Mouse (Mus musculus) liver, embryonic 12.5 days (tissue): ENCODE measurements at regions not wholly inside any gene's neighbourhood (a gene's known extent, or its start where the extent isn't known, plus 50 kb on each side); places are given as distances from the start of the nearest gene placed in this dataset.
"Not testable (repeated sequence)": the region's sequence is repeated elsewhere in the genome, so short reads cannot be mapped to it uniquely, and the experiment has no call there.

Source experiments
- ATAC-seq: fragments of 200-750 bp; cut with Nextera tagmentation; 2 replicates; pipeline ENCODE4 v1.8.0; 2017; ENCODE audit warnings: moderate number of reproducible peaks, mild to moderate bottlenecking, moderate library complexity
- H3K27ac ChIP-seq: fragments of 300-500 bp; sonication (generic); 2 replicates; pipeline ENCODE4 v1.5.1; 2016; ENCODE audit warnings: mild to moderate bottlenecking
- H3K27me3 ChIP-seq: fragments of 300-500 bp; sonication (generic); replicated peaks from 2 replicates; pipeline ENCODE4 v1.6.1; 2016; ENCODE audit warnings: mild to moderate bottlenecking, moderate library complexity
- H3K36me3 ChIP-seq: fragments of 300-500 bp; sonication (generic); 2 replicates; pipeline ENCODE4 v1.6.1; 2016; ENCODE audit warnings: mild to moderate bottlenecking, moderate library complexity
- H3K4me1 ChIP-seq: fragments of 300-500 bp; sonication (generic); 2 replicates; pipeline ENCODE4 v1.6.1; 2016
- H3K4me2 ChIP-seq: fragments of 300-500 bp; sonication (generic); 2 replicates; pipeline ENCODE4 v1.6.1; 2016; ENCODE audit warnings: mild to moderate bottlenecking, moderate library complexity
- H3K4me3 ChIP-seq: fragments of 300-500 bp; sonication (generic); 2 replicates; pipeline ENCODE4 v1.5.1; 2016; ENCODE audit warnings: mild to moderate bottlenecking, moderate library complexity
- H3K9ac ChIP-seq: fragments of 300-500 bp; sonication (generic); 2 replicates; pipeline ENCODE4 v1.6.1; 2016; ENCODE audit warnings: mild to moderate bottlenecking, moderate library complexity
- H3K9me3 ChIP-seq: fragments of 300-500 bp; sonication (generic); replicated peaks from 2 replicates; pipeline ENCODE4 v1.6.1; 2016; ENCODE audit warnings: mild to moderate bottlenecking, moderate library complexity
- WGBS: fragments of 180-500 bp; shearing (Covaris S2); methylation state at CpG from one replicate; pipeline ENCODE4 v1.1.7; 2016; ENCODE audit not compliant: insufficient replicate concordance; 5-methylcytosine and 5-hydroxymethylcytosine counted together

GRCm38 (mm10) chr12:80055894-80056293 is 56.9 kb downstream of the Zfp36l1 start:
- H3K27me3 ChIP-seq, ATAC-seq, H3K4me3 ChIP-seq, H3K36me3 ChIP-seq, H3K4me2 ChIP-seq, H3K9ac ChIP-seq, H3K9me3 ChIP-seq, H3K27ac ChIP-seq: not testable (repeated sequence)
- WGBS, result 68% methylated on average over 1 of the region's 1 CpGs
- H3K4me1 ChIP-seq, result peaks cover 13% of the 10 kb centered on the region

DNA sequence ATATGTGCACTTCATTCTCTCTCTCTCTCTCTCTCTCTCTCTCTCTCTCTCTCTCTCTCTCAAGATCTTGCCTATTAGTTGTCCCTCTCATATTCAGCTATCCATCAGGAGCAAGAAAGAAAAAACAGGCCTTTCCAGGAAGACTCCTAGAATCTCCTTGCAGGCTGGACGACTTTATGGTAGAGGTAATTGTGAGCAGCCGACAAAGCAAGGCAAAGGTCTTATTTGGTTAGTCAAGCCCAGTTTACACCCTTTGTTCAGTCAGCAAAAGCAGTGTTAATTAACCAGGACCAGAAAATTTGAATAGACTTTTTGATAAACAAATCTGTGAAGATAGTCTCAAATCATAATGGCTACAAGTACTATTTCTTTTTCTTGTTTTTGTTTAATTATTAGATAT is 57.4 kb downstream of the Zfp36l1 start:
- ATAC-seq, result no peak
- H3K27ac ChIP-seq, result no peak overlapping the region
- H3K27me3 ChIP-seq, result no peaks in the 10 kb centered on the region
- H3K4me3 ChIP-seq, result no peak overlapping the region
- H3K4me1 ChIP-seq, result peaks cover 8% of the 10 kb centered on the region
- H3K4me2 ChIP-seq, result no peak overlapping the region
- WGBS, result 64% methylated on average over 2 of the region's 2 CpGs
- no peak overlapping the region for H3K9ac ChIP-seq
- H3K9me3 ChIP-seq, result no peaks in the 10 kb centered on the region
- H3K36me3 ChIP-seq, result no peaks in the 10 kb centered on the region

DNA sequence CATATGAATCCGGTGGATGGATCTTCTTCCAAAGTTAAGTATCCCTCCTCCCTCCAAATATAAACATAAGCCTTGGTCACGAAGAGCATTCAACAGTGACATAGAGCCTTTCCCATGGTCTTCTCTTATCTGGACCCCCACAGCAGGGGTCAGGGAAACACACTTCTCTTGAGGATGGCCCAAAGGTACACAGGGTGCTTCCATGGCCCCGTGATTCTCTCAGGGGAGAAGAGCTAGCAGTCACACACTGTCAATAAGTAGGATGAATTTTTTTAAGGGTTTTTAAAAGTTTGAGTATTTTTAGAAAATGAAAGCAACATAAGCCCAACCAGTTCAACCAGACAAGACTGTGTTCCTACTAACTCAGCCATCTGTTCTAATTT is 58.2 kb downstream of the Zfp36l1 start:
- Histone ChIP-seq H3K4me1 (peaks cover 5% of the 10 kb centered on the region), H3K4me2 (no peak overlapping the region), H3K27me3 (no peaks in the 10 kb centered on the region), H3K36me3 (no peaks in the 10 kb centered on the region), H3K27ac (no peak overlapping the region), H3K4me3 (no peak overlapping the region), H3K9me3 (no peaks in the 10 kb centered on the region), H3K9ac (no peak overlapping the region)
- 59% methylated on average over 3 of the region's 3 CpGs for WGBS
- ATAC-seq, result no peak

DNA sequence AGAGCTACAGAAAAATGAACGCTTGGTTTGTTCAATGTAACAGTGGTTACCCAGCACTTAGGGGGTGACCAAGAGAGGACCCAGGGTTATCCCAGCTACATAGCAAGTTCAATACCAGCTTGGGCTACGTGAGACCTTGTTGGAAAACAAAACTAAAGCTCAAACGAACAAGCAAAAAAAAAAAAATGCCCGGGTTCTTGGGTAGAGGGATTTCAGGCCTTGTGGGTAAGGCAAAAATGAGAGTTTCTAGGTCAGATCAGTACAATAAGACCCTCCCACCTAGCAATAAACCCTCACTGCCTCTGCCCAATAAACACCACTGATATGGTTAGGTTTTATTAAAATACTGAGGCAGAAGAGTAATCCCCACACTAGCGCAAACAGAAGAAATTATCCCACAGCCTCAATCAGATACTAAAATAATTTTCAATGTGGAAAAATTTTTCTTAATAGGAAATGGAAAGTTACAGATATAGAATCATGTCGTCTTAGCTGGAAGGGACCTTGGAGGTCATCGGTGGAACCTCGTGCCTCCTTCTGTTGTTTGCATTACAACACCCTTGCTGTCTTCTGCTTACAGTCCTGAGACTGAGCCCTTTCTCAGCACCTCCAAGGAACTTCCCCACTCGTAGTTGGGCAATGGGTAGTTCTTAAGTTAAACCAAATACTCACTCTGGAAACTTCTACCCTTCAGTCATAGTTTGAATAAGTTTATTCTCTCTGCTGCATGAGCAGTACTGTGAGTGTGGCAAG is 58.7 kb downstream of the Zfp36l1 start:
- H3K27ac ChIP-seq, result no peak overlapping the region

GRCm38 (mm10) chr12:80048215-80048979 is 64.4 kb downstream of the Zfp36l1 start:
- Histone ChIP-seq H3K4me1 (peaks cover 16% of the 10 kb centered on the region), H3K9me3 (no peaks in the 10 kb centered on the region), H3K9ac (no peak overlapping the region), H3K27ac (no peak overlapping the region), H3K4me3 (no peak overlapping the region), H3K4me2 (no peak overlapping the region), H3K36me3 (no peaks in the 10 kb centered on the region), H3K27me3 (no peaks in the 10 kb centered on the region)
- no peak for ATAC-seq
- whole genome bisulfite sequencing, result 75% methylated on average over 4 of the region's 4 CpGs

More for the DNA sequence above, 58.7 kb downstream of the Zfp36l1 start:
- WGBS, result 66% methylated on average over 9 of the region's 9 CpGs
- Histone ChIP-seq H3K4me3 (no peak overlapping the region), H3K36me3 (no peaks in the 10 kb centered on the region), H3K4me2 (no peak overlapping the region), H3K9ac (no peak overlapping the region), H3K4me1 (peaks cover 5% of the 10 kb centered on the region; the same call in 1 of the 2 replicates), H3K27me3 (no peaks in the 10 kb centered on the region), H3K9me3 (no peaks in the 10 kb centered on the region)
- no peak for ATAC-seq

DNA sequence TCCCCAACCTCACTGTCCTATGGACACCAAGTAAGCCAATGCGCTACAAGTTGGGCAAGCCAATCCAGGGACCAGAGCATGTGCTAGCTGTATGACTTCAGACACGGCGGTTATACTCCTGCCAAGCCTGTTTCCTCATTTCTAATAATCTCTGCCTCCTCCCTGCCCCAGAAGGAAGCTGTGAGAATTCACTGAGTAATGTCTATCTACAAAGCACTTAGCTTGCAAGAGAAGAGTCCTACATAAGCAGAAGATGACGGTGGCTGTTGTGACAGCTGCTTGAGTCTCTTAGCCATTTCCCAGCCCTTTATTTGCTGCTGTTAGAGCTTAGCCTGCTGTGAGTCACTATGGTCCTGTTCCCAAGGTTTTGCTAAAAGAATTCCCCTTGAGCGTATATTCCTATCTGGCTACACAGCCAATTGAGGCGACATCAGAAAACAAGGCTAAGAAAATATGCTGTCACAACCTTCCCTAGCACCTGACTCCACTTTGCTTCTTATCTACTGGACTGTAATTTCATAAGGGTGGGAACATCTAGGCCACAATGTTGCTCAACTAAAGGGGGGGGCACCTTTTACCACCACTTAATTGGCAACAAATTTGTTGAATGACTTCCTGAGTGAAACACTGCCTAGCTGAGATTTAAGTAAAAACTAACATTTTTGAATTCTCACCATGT is 66.0 kb downstream of the Zfp36l1 start:
- Histone ChIP-seq H3K4me3 (no peak overlapping the region), H3K27ac (no peak overlapping the region), H3K9ac (no peak overlapping the region), H3K4me2 (no peak overlapping the region), H3K27me3 (no peaks in the 10 kb centered on the region), H3K4me1 (peaks cover 20% of the 10 kb centered on the region), H3K36me3 (no peaks in the 10 kb centered on the region), H3K9me3 (no peaks in the 10 kb centered on the region)
- ATAC-seq, result no peak
- WGBS, result 49% methylated on average over 6 of the region's 6 CpGs

DNA sequence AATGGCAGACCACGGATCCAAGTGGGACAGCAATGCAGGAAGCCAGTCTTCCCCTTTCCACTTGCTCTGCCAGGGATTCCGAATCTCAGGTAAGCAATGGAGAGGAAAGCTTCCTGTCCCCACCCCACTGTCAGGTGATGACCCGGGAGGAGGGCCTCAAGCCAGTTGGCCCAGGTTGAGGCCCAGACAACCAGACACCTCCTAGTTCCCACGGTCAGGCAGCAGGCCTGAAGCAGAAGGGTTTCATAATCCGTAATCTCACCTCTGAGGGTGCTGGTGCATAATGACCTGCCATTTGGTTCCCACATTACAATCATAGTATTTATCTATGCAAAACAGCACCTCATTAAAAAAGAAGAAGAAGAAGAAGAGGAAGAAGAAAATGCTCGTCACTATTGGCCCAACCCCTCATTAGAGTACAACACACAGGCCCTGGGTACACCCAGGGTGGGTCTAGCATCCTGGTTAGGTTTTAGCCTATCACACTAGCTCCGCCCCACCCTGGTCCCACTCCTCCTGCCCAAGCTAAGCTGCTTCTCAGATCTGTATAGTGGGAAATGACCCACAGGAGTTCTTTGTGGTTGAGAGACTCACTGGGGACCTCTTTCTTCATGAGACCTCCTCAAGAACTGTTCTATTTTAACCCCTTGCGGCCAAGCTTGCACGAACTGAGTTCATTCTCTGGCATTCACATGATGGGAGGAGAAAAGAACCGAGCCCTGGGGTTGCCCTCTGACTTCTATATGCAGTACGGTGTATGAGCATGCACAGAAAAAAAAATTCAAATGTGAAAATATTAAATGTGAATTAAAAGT is 71.1 kb downstream of the Zfp36l1 start:
- Histone ChIP-seq H3K27me3 (no peaks in the 10 kb centered on the region), H3K36me3 (no peaks in the 10 kb centered on the region), H3K4me3 (no peak overlapping the region), H3K9ac (no peak overlapping the region), H3K9me3 (no peaks in the 10 kb centered on the region), H3K27ac (no peak overlapping the region), H3K4me1 (peaks cover 45% of the 10 kb centered on the region), H3K4me2 (no peak overlapping the region)
- 69% methylated on average over 11 of the region's 11 CpGs for WGBS
- peak; percentile 46; the same call in 1 of the 2 replicates for ATAC-seq

DNA sequence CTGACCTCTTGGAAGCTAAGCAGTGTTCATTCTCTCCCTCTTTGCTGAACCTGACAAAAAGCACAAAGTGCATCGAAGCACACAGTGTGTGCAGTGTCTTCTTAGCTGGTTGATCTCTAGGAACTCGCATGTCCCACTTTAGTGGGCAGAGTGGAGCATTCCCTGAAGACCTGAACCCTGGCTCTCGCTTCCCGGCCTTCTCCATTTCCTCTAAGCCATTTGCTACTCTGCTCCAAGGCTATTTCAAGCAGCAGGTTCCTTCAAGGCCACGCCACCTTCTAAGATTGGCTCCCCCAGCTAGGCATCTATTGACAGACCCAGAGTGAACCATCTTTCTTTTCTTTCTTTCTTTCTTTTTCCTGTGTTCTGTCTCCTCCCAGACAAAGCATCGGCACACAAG is 71.8 kb downstream of the Zfp36l1 start:
- Histone ChIP-seq H3K36me3 (no peaks in the 10 kb centered on the region), H3K9me3 (no peaks in the 10 kb centered on the region), H3K27me3 (no peaks in the 10 kb centered on the region), H3K27ac (no peak overlapping the region), H3K4me1 (peaks cover 48% of the 10 kb centered on the region), H3K4me3 (no peak overlapping the region), H3K9ac (no peak overlapping the region), H3K4me2 (no peak overlapping the region)
- 80% methylated on average over 6 of the region's 6 CpGs for WGBS
- no peak for ATAC-seq

GRCm38 (mm10) chr12:80040233-80040632 is 72.6 kb downstream of the Zfp36l1 start:
- no peaks in the 10 kb centered on the region for H3K36me3 ChIP-seq
- no peaks in the 10 kb centered on the region for H3K9me3 ChIP-seq
- no peak overlapping the region for H3K9ac ChIP-seq
- 84% methylated on average over 9 of the region's 9 CpGs for WGBS
- no peak for ATAC-seq
- H3K4me3 ChIP-seq, result no peak overlapping the region
- no peaks in the 10 kb centered on the region for H3K27me3 ChIP-seq
- no peak overlapping the region for H3K27ac ChIP-seq
- H3K4me1 ChIP-seq, result peaks cover 56% of the 10 kb centered on the region
- H3K4me2 ChIP-seq, result no peak overlapping the region

GRCm38 (mm10) chr12:80039150-80039549 is 73.7 kb downstream of the Zfp36l1 start:
- Histone ChIP-seq H3K4me2 (no peak overlapping the region), H3K4me1 (peaks cover 67% of the 10 kb centered on the region), H3K4me3 (no peak overlapping the region), H3K27ac (0 out of 2 replicates have a peak overlapping the region, but pooled peaks have one; percentile 28), H3K9me3 (no peaks in the 10 kb centered on the region), H3K9ac (no peak overlapping the region), H3K27me3 (no peaks in the 10 kb centered on the region), H3K36me3 (no peaks in the 10 kb centered on the region)
- WGBS, result 55% methylated on average over 1 of the region's 1 CpGs
- ATAC-seq, result no peak

GRCm38 (mm10) chr12:80035500-80036271 is 77.1 kb downstream of the Zfp36l1 start:
- no peaks in the 10 kb centered on the region for H3K27me3 ChIP-seq
- whole genome bisulfite sequencing, result 27% methylated on average over 6 of the region's 6 CpGs
- H3K9me3 ChIP-seq, result no peaks in the 10 kb centered on the region
- no peaks in the 10 kb centered on the region for H3K36me3 ChIP-seq
- H3K4me1 ChIP-seq, result peaks cover 59% of the 10 kb centered on the region
- H3K27ac ChIP-seq, result peak overlapping the region; percentile 85
- 0 out of 2 replicates have a peak overlapping the region, but pooled peaks have one; percentile 9 for H3K4me3 ChIP-seq
- ATAC-seq, result peak; percentile 84
- H3K9ac ChIP-seq, result peak overlapping the region; percentile 57
- peak overlapping the region; percentile 53 for H3K4me2 ChIP-seq
